Mouse (Mus musculus) C2C12 (cell line): ENCODE measurements at regions not wholly inside any gene's neighbourhood (a gene's known extent, or its start where the extent isn't known, plus 50 kb on each side); places are given as distances from the start of the nearest gene placed in this dataset.

Source experiments
- CEBPB ChIP-seq: IDR thresholded peaks from one replicate; pipeline ENCODE4 v1.6.1; 2011; ENCODE audit warnings: low read depth, mild to moderate bottlenecking, control low read depth, moderate library complexity
- CTCF ChIP-seq: IDR thresholded peaks from one replicate; pipeline ENCODE4 v1.5.1; 2011; ENCODE audit not compliant: control insufficient read depth, insufficient read depth, insufficient read length

GRCm38 (mm10) chr13:99121096-99121495, 63.5 kb upstream of the Zfp366 start:
- TF ChIP-seq CTCF = no peak
- no peak for TF ChIP-seq CEBPB
